Mouse (Mus musculus) stomach, embryonic 15.5 days (tissue): ENCODE data around the gene Kif6. TPM values are rescaled to one million over a fixed set of nuclear protein-coding genes. Genes with fewer than 3 reads are reported as not detected.
A peak's percentile ranks its signal among the peaks of the same experiment; 100 is the strongest.

Source experiments
- ATAC-seq: fragments of 200-750 bp; cut with Nextera tagmentation; 2 replicates; pipeline ENCODE4 v1.8.0; 2017; ENCODE audit warnings: low read depth, moderate number of reproducible peaks, moderate TSS enrichment; ENCODE audit not compliant: insufficient read depth, low FRiP score
- H3K27ac ChIP-seq: fragments of 300-500 bp; sonication (generic); 2 replicates; pipeline ENCODE4 v1.5.1; 2015; ENCODE audit warnings: mild to moderate bottlenecking, inconsistent platforms
- H3K27me3 ChIP-seq: fragments of 300-500 bp; sonication (generic); replicated peaks from 2 replicates; pipeline ENCODE4 v1.6.1; 2015; ENCODE audit warnings: inconsistent platforms
- H3K36me3 ChIP-seq: fragments of 300-500 bp; sonication (generic); 2 replicates; pipeline ENCODE4 v1.6.1; 2015; ENCODE audit warnings: inconsistent platforms
- H3K4me1 ChIP-seq: fragments of 300-500 bp; sonication (generic); 2 replicates; pipeline ENCODE4 v1.6.1; 2015; ENCODE audit warnings: inconsistent platforms
- H3K4me2 ChIP-seq: fragments of 300-500 bp; sonication (generic); 2 replicates; pipeline ENCODE4 v1.6.1; 2015; ENCODE audit warnings: mild to moderate bottlenecking, inconsistent platforms
- H3K4me3 ChIP-seq: fragments of 300-500 bp; sonication (generic); replicated peaks from 2 replicates; pipeline ENCODE4 v1.5.1; 2015; ENCODE audit warnings: inconsistent platforms
- H3K9ac ChIP-seq: fragments of 300-500 bp; sonication (generic); 2 replicates; pipeline ENCODE4 v1.6.1; 2015; ENCODE audit warnings: inconsistent platforms
- H3K9me3 ChIP-seq: fragments of 300-500 bp; sonication (generic); 2 replicates; pipeline ENCODE4 v1.6.1; 2016; ENCODE audit warnings: inconsistent platforms
- WGBS: fragments of 180-500 bp; shearing (Covaris S2); methylation state at CpG from one replicate; pipeline ENCODE4 v1.1.7; 2015; 5-methylcytosine and 5-hydroxymethylcytosine counted together
- polyA plus RNA-seq: library from polyadenylated mRNA; unstranded; fragments of >200 nt; fragmentation: Nextera tagmentation; extraction: Ambion mirVana; gene quantifications from 2 replicates; pipeline ENCODE4 v1.2.1, GENCODE M21; 2015

Kif6 gene
- polyA plus RNA-seq, 1 experiment from 2014 or later, result 1.9 TPM

DNA sequence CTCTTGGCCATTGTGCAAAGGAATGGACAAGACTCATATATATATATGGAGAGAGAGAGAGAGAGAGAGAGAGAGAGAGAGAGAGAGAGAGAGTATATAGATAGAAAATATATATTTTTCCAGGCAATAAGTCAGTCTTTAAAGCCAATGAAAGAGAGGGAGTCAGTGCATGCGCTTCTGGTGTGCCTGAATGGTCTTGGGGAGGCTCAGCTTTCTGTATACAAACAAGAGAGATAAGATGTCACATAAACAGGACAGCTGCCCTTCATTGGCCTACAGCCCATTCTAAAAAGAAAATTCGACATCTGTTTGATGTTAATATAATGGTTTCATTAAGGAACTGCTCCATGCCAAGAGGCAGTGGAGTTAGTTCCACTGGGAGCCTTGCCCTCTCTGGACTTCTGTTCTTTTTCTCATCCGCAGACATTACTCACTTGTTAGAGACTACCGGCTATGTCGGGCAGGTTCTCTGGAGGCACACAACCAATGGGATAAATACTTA is 219.2 kb downstream of the Kif6 start:
- no peak for ATAC-seq
- H3K9me3 ChIP-seq, result no peaks in the 10 kb centered on the region
- H3K27me3 ChIP-seq, result no peaks in the 10 kb centered on the region
- H3K36me3 ChIP-seq, result no peaks in the 10 kb centered on the region
- no peak overlapping the region for H3K27ac ChIP-seq
- 70% methylated on average over 5 of the region's 5 CpGs for WGBS
- no peak overlapping the region for H3K9ac ChIP-seq
- no peaks in the 10 kb centered on the region for H3K4me1 ChIP-seq
- H3K4me3 ChIP-seq, result no peak overlapping the region
- no peak overlapping the region for H3K4me2 ChIP-seq

DNA sequence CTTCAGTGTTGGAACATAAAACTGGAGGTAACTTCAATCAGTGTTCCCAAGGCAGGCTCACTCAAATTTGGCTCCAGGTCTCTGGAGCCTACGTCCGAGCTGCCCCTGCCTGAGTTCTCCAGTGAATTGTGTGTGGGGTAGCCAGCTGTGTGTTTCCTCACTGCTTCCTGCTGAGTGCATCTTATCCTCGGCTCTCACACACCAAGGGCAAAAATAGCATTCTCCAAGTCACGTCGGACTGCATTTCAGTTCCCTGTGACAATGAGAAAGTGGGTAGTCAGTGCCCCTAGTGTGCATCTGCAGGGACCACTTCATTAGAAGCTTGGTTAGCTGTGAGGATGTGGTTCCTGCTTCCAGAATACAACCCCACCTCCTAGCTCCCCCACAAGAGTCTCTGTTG is 222.5 kb downstream of the Kif6 start:
- H3K4me1 ChIP-seq, result no peaks in the 10 kb centered on the region
- ATAC-seq, result no peak
- H3K9ac ChIP-seq, result no peak overlapping the region
- 73% methylated on average over 5 of the region's 5 CpGs for WGBS
- no peak overlapping the region for H3K27ac ChIP-seq
- no peaks in the 10 kb centered on the region for H3K36me3 ChIP-seq
- H3K4me3 ChIP-seq, result no peak overlapping the region
- no peak overlapping the region for H3K4me2 ChIP-seq
- no peaks in the 10 kb centered on the region for H3K9me3 ChIP-seq
- H3K27me3 ChIP-seq, result no peaks in the 10 kb centered on the region

GRCm38 (mm10) chr17:49839243-49839642 is 224.3 kb downstream of the Kif6 start:
- Histone ChIP-seq H3K4me2 (no peak overlapping the region), H3K4me1 (no peaks in the 10 kb centered on the region), H3K9ac (no peak overlapping the region), H3K36me3 (no peaks in the 10 kb centered on the region), H3K27me3 (no peaks in the 10 kb centered on the region), H3K27ac (no peak overlapping the region), H3K4me3 (no peak overlapping the region), H3K9me3 (no peaks in the 10 kb centered on the region)
- ATAC-seq, result no peak
- 76% methylated on average over 3 of the region's 3 CpGs for WGBS

DNA sequence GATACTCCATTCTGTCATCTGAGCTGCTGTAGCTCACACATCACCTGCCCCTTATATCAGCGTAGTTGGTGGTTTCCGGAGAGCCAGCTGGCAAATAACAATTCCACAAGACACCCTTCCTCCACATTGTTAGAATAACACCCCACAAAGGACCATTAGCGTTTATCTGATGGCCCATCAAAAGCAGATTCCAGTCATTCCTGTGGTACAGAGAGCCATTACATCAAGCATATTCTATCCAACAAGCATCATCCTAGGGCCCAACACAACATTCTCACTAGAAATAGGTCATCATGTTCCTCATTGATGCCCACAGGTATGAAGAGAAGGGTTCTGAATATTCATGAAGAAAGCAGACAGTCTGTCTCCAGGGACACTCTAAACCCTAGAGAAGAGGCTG is 236.3 kb downstream of the Kif6 start:
- no peaks in the 10 kb centered on the region for H3K9me3 ChIP-seq
- WGBS, result 34% methylated on average over 3 of the region's 3 CpGs
- H3K4me2 ChIP-seq, result no peak overlapping the region

DNA sequence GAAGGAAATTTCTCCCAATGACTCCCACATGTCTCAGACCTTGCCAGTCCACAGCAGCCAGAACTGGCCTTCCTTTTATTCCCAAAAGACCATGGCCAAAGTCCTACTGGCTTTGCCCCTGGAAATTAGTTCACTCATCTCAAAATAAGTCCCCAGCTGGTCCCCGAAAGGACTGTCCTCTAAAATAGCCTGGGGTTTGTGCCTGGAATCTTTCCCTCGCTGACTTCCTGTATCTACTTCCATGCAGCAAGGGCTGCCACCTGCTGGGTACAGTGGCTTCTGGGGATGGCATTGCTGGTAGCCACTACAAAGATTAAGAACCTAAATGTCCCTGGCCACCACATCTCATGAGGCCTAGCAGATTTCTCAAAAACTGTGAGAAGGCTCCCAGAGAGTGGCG is 237.2 kb downstream of the Kif6 start:
- Histone ChIP-seq H3K4me1 (no peaks in the 10 kb centered on the region), H3K27me3 (no peaks in the 10 kb centered on the region), H3K4me3 (no peak overlapping the region), H3K9me3 (no peaks in the 10 kb centered on the region), H3K4me2 (no peak overlapping the region), H3K9ac (no peak overlapping the region), H3K27ac (no peak overlapping the region), H3K36me3 (no peaks in the 10 kb centered on the region)
- 73% methylated on average over 3 of the region's 3 CpGs for WGBS
- no peak for ATAC-seq

More for the DNA sequence above, 236.3 kb downstream of the Kif6 start:
- H3K27me3 ChIP-seq, result no peaks in the 10 kb centered on the region
- no peak overlapping the region for H3K27ac ChIP-seq
- H3K36me3 ChIP-seq, result no peaks in the 10 kb centered on the region
- H3K4me3 ChIP-seq, result no peak overlapping the region
- no peak for ATAC-seq
- H3K4me1 ChIP-seq, result no peaks in the 10 kb centered on the region
- no peak overlapping the region for H3K9ac ChIP-seq

GRCm38 (mm10) chr17:49855785-49856184 is 240.8 kb downstream of the Kif6 start:
- no peaks in the 10 kb centered on the region for H3K36me3 ChIP-seq
- no peak overlapping the region for H3K27ac ChIP-seq
- H3K27me3 ChIP-seq, result no peaks in the 10 kb centered on the region
- no peak for ATAC-seq
- H3K9ac ChIP-seq, result no peak overlapping the region
- no peaks in the 10 kb centered on the region for H3K4me1 ChIP-seq
- no peak overlapping the region for H3K4me3 ChIP-seq
- H3K9me3 ChIP-seq, result no peaks in the 10 kb centered on the region
- H3K4me2 ChIP-seq, result no peak overlapping the region
- WGBS, result 38% methylated on average over 4 of the region's 4 CpGs

DNA sequence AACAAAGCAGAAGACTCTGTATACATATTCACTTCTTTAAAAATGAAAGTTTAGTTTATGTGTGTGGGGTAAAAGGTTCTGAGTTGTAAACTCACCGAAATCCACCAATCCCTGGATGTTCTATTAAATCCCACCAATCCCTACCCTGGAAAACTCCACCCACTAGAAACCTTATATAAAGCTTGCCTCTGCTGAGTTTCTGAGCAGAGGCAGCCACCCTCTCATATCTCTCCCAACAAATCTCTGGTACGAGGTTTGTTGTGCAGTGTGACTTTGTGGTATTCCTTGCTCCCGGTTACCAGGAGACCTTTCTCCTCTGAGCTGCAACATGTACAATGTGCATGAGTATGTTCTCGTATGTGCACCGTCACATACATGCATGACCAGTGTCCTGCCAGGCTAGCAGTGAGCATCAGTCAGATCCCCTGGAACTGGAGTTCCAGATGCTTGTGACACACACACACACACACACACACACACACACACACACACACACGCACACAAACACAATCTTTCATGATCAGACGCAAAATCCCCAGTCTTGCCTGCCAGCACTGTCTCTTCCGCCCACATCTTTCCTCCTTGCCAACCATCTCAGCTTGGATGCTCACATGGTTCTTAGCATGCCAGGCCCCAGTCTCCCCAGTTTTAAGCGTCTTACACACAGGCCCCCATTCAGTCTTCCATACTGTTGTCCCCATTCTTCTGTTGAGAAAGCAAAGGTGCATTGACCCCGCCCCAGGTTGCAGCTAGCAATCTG is 245.3 kb downstream of the Kif6 start:
- ATAC-seq, result no peak
- no peak overlapping the region for H3K27ac ChIP-seq
- no peaks in the 10 kb centered on the region for H3K9me3 ChIP-seq
- H3K4me3 ChIP-seq, result no peak overlapping the region
- no peak overlapping the region for H3K4me2 ChIP-seq
- no peak overlapping the region for H3K9ac ChIP-seq
- H3K27me3 ChIP-seq, result no peaks in the 10 kb centered on the region
- WGBS, result 79% methylated on average over 10 of the region's 10 CpGs
- peaks cover 6% of the 10 kb centered on the region; the same call in 1 of the 2 replicates for H3K4me1 ChIP-seq
- no peaks in the 10 kb centered on the region for H3K36me3 ChIP-seq

- Histone ChIP-seq H3K27ac (peak overlapping the region; percentile 44), H3K9me3 (no peaks in the 10 kb centered on the region), H3K9ac (no peak overlapping the region), H3K36me3 (no peaks in the 10 kb centered on the region), H3K27me3 (no peaks in the 10 kb centered on the region), H3K4me3 (no peak overlapping the region), H3K4me1 (peaks cover 6% of the 10 kb centered on the region; the same call in 1 of the 2 replicates), H3K4me2 (no peak overlapping the region)
- no peak for ATAC-seq
- 46% methylated on average over 5 of the region's 5 CpGs for WGBS
Observed at GRCm38 (mm10) chr17:49863597-49863996, 248.7 kb downstream of the Kif6 start.

GRCm38 (mm10) chr17:49865604-49866003 is 250.7 kb downstream of the Kif6 start:
- 91% methylated on average over 2 of the region's 2 CpGs for WGBS
- no peak overlapping the region for H3K9ac ChIP-seq
- no peak overlapping the region for H3K4me2 ChIP-seq
- no peaks in the 10 kb centered on the region for H3K27me3 ChIP-seq
- H3K4me1 ChIP-seq, result peaks cover 6% of the 10 kb centered on the region; the same call in 1 of the 2 replicates
- no peaks in the 10 kb centered on the region for H3K36me3 ChIP-seq
- no peaks in the 10 kb centered on the region for H3K9me3 ChIP-seq
- no peak for ATAC-seq
- H3K4me3 ChIP-seq, result no peak overlapping the region
- no peak overlapping the region for H3K27ac ChIP-seq

DNA sequence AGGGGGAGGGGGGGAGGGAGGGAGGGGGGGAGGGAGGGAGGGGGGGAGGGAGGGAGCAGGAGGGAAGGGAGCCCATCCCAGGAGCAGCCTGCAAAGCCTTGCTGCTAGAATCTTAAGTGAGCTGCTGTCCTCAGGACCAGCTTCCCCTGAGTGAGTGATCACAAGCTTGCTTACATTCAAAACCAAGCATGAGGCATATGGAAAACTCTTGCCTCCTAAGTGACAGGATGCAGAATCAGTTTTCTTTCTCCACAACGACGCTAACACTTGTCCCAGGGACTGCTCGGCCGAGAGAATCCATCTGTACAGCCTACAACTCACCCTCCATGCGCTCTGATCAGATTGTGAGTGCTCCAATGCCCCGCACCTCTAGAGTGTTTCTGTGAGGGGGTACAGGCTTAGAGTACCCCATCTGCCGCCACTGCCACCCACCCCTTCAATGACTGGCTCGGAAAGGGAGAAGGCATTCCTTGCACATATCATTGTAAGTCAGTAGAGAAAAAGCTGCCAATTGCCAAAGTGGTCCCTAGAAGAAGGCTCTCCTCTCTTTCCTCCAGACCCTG is 251.8 kb downstream of the Kif6 start:
- Histone ChIP-seq H3K9me3 (no peaks in the 10 kb centered on the region), H3K4me2 (no peak overlapping the region), H3K27ac (no peak overlapping the region), H3K27me3 (no peaks in the 10 kb centered on the region), H3K4me1 (peaks cover 6% of the 10 kb centered on the region; the same call in 1 of the 2 replicates), H3K9ac (no peak overlapping the region), H3K36me3 (no peaks in the 10 kb centered on the region), H3K4me3 (no peak overlapping the region)
- WGBS, result 49% methylated on average over 8 of the region's 8 CpGs
- ATAC-seq, result no peak

- Histone ChIP-seq H3K27ac (no peak overlapping the region), H3K4me1 (peaks cover 6% of the 10 kb centered on the region; the same call in 1 of the 2 replicates), H3K36me3 (no peaks in the 10 kb centered on the region), H3K9ac (no peak overlapping the region), H3K4me3 (no peak overlapping the region), H3K9me3 (no peaks in the 10 kb centered on the region), H3K27me3 (no peaks in the 10 kb centered on the region), H3K4me2 (no peak overlapping the region)
- WGBS, result 32% methylated on average over 13 of the region's 13 CpGs
- no peak for ATAC-seq
Observed at GRCm38 (mm10) chr17:49867321-49868137, 252.6 kb downstream of the Kif6 start.

DNA sequence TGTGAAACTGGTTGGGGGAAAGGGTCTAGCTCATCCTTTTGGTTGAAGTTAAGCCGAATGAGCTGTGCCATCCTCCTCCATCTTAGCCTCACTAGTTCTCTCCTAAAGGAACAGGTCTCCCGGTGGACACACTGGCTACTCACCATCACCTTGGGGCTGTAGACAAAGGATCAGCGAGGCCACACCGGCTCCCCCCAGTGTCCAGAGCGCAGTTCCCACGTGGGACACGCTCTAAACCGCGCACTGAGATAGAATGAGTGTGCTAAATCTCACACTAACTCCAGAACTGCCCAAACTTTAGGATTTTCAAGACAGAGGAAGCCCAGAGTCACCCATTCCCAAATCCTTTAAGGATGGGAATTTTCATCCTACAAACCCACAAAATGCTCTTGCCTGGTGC is 254.3 kb downstream of the Kif6 start:
- no peak for ATAC-seq
- Histone ChIP-seq H3K36me3 (no peaks in the 10 kb centered on the region), H3K9ac (no peak overlapping the region), H3K4me1 (no peaks in the 10 kb centered on the region), H3K4me2 (no peak overlapping the region), H3K27ac (no peak overlapping the region), H3K4me3 (no peak overlapping the region), H3K9me3 (no peaks in the 10 kb centered on the region), H3K27me3 (no peaks in the 10 kb centered on the region)
- WGBS, result 79% methylated on average over 9 of the region's 9 CpGs
